Mouse (Mus musculus): ENCODE measurements around the gene Mtor.

Gene Mtor

DNA sequence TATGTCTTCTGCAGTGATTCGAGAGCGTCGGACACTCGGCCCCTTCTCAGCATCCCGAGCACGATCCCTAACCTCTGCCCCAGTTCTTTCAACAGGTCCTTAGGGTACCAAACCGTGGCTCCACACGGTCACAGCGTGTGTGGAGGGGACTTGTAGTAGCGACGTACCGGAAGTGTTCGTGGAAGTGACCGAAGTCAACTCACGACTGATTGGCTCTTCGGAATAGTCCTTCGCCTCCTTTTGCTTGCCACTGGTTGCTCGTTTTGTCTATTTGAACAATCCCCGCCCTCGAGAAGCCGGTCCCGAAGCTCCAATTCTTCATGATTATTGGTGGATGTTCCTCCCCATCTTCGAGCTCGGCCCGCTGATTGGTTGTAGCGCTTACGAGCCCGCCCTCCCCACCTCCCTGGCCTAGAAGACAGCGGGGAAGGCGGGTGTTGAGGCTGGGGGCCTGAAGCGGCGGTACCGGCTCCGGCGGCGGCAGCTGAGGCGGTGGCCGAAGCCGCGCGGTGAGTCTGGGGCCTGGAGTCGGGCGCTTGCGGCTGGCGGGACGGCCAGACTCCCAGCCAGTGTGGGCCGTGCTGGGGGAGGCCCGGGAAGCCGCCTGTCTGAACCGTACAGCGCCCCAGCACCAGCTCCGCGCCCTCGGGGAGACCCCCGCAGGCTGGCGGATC is at the start of gene Mtor:
Gene Mtor (plus strand): TSS at position 433 of the 674 bp plus-strand sequence.
- DNase-seq (ENCODE audit: low spot score in 2 of 2) = peak; percentile 85 to 88

GRCm38 (mm10) chr4:148399437-148400094 is 48.8 kb upstream of the Mtor start:
- no peak for DNase-seq (ENCODE audit: low spot score in 2 of 2)

GRCm38 (mm10) chr4:148403402-148403801 is 45.0 kb upstream of the Mtor start:
- no peak for DNase-seq (ENCODE audit: low spot score in 2 of 2)

GRCm38 (mm10) chr4:148404748-148405147 is 43.7 kb upstream of the Mtor start:
- no peak for DNase-seq (ENCODE audit: low spot score in 2 of 2)

- no peak for DNase-seq (ENCODE audit: low spot score in 2 of 2)
Observed at GRCm38 (mm10) chr4:148405255-148405788, 43.1 kb upstream of the Mtor start.

GRCm38 (mm10) chr4:148408256-148408975 is 40.0 kb upstream of the Mtor start:
- DNase-seq (ENCODE audit: low spot score in 2 of 2) = no peak

GRCm38 (mm10) chr4:148415575-148415974 is 32.8 kb upstream of the Mtor start:
- DNase-seq (ENCODE audit: low spot score in 2 of 2) = no peak

DNA sequence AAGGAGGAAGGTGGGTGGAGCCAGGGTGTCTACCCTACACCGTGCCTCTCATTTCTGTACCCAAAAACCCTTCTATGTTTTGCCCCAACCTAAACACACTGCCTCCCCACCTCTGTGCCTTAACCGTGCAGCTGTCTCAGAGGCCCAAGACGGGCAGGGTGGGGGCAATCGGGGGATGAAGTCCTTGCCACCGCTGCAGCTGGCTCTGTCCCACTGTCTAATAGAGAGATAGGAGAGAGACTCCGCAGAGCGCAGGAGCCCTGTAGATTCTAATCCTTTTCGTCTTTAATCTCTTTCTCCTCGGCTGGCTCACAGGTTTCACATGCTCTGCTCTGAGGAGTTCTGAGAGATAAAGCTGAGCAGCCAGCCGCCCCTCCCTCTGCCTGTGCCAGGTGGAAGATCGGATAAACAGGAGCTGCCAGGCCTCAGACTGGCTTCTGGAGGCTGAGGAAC is 31.3 kb upstream of the Mtor start:
- no peak for DNase-seq (ENCODE audit: low spot score in 2 of 2)

GRCm38 (mm10) chr4:148417559-148417958 is 30.9 kb upstream of the Mtor start:
- DNase-seq (ENCODE audit: low spot score in 2 of 2) = no peak

DNA sequence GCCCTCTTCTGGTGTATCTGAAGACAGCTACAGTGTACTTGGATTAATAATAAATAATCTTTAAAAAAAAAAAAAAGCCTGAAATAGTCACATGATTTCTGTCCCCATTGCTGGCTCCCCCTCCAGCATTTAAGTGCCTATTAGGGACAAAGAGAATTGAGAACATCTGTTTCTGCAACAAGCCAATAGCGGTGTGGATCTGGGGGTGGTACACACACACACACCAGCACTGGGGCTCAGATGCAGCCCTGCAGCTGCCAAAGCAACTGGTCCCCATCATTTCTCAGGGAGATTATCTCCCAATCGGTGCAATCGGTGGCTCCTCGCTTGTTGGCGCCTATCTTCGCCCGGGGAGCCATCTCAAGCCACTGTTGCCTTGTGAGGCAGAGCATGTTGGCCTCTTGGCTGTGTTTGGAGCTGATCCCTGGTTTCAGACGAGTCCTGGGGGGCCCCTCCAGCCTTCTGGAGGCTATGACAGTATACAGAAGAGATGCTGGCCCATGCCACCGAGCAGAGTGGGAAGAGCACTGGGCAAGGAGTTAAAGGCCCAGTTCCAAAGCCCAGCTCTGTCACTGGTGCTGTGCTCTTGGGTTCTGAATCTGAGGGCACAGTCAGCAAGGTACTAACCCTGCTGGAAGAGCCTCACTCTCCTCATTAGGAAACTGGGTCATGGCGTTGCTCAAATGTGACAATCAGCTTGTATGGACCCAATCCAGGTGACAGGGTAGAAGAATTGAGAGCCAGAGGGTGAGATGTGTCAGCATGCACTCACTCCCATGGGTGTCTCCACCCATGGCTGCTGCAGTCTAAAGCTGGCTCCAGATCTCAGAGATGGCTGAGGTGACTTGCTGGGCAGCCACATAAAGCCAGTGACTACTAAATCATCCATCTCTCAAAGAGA is 21.2 kb upstream of the Mtor start:
- no peak for DNase-seq (ENCODE audit: low spot score in 2 of 2)

DNA sequence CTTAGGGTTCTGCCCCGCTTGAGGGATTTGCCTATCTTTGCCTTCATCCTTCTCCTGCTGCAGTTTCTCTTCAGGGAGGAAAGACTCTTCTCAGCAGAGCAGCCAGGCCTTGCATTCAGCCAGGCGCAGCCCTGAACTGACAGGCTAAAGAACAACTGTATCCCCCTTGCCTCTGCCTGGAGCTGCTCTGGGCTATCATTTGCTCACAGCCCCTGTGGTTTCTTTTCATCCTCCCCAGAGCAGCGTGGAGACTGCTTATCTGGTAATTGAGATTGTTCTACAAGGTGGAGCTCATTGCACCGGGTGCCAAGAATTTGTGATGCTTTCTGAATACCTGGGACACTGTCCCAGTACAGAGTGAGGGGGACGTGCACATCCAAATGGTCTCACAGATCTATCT is 19.9 kb upstream of the Mtor start:
- DNase-seq (ENCODE audit: low spot score in 2 of 2) = no peak

DNA sequence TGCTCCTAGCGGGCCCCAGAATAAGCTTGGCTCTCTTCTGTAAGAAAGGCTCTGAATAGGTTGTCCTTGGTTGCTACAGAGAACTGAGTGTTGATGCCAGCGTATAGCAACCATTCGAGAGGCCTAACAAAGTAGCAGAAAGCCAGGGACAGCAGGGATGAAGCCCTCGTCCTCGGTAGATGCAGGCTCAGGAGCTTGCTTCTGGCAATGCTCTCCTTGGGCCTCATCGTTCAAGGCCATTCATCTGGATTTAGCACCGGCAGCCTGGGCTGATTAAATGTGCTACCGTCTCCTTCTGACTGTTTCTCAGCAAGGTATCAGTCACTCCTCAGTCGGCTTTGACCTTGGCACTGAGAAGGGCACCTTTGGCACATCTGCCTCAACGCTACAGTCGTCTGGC is 19.3 kb upstream of the Mtor start:
- no peak for DNase-seq (ENCODE audit: low spot score in 2 of 2)

DNA sequence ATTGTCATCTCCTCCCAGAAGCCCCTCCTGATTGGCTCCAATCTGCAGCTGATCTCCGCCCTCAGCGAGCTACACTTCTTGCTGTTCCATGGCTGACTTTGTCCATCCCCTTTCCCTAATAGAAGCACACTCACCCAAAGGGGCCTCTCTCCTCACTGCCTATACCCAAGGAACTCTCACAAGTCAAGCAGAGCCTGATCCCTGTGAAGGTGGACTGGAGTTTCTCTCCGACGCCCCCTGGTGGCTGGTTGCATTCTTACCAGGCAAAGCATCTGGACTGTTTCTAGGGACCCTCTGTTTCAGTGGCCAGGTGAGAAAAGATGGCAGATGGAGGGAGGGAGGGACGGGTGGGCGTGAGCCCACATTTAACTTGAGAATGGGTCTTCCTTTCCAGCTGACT is 18.7 kb upstream of the Mtor start:
- peak; percentile 21 to 53 for DNase-seq (ENCODE audit: low spot score in 2 of 2)

GRCm38 (mm10) chr4:148430880-148431519 is 17.4 kb upstream of the Mtor start:
- DNase-seq (ENCODE audit: low spot score in 2 of 2) = no peak

- no peak for DNase-seq (ENCODE audit: low spot score in 2 of 2)
Observed at GRCm38 (mm10) chr4:148432488-148432887, 15.9 kb upstream of the Mtor start.

GRCm38 (mm10) chr4:148433336-148433735 is 15.1 kb upstream of the Mtor start:
- no peak for DNase-seq (ENCODE audit: low spot score in 2 of 2)

GRCm38 (mm10) chr4:148433813-148434212 is 14.6 kb upstream of the Mtor start:
- no peak for DNase-seq (ENCODE audit: low spot score in 2 of 2)

- no peak for DNase-seq (ENCODE audit: low spot score in 2 of 2)
Observed at GRCm38 (mm10) chr4:148434554-148434953, 13.9 kb upstream of the Mtor start.

GRCm38 (mm10) chr4:148435106-148435505 is 13.3 kb upstream of the Mtor start:
- DNase-seq (ENCODE audit: low spot score in 2 of 2) = no peak

GRCm38 (mm10) chr4:148435657-148436330 is 12.6 kb upstream of the Mtor start:
- no peak for DNase-seq (ENCODE audit: low spot score in 2 of 2)

All from spleen, postnatal 14 days (tissue).